Mouse (Mus musculus) CD8-positive naive resting alpha-beta T cell, adult 2 months (primary cell): ENCODE results near the gene Baiap2.

Experiments used
- DNase-seq, 2 experiments: peaks; one replicate each; pipeline ENCODE4 v3.0.0; 2022; ENCODE audit warnings: low read depth in 2 of 2, low spot score in 2 of 2

Baiap2 gene

DNA sequence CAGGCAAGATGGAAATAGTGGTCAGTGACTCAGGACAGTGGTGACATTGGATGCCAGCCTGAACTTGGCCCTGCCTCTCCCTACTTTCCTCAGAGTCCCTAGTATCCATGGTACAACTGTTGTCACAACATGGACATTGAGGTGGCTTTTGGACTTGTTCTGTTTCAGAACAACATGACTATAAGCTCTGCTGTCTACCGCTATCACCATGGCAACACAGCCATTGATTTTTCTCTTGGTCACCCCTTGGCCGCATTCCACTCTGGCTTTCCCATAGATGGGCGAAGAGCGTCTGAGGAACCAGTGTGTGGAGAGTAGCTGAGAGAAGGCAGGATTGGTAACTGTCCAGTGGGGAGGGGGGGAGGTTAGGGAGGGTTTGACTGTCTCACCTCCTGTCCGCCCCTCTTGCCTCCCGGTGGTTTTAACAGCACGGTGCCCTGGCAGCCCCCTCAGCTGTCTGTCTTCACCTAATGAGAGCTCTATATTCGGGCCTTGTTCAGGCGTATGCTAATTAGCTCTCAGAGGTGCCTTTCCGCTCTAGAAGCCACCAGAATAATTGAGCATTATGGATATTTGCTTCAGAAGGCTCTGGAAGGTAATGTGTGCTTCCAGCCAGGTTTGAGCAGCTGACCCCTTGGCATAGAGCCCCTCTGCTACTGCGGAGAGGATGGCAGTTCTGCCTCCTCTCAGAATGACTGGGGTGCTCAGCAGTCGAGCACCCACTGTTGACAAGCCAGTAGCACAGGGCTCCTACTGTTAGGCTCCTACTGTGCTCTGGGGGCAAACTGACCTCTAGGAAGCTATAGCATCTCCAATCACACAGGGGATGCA is 27.7 kb downstream of the Baiap2 start:
- no peak for DNase-seq

DNA sequence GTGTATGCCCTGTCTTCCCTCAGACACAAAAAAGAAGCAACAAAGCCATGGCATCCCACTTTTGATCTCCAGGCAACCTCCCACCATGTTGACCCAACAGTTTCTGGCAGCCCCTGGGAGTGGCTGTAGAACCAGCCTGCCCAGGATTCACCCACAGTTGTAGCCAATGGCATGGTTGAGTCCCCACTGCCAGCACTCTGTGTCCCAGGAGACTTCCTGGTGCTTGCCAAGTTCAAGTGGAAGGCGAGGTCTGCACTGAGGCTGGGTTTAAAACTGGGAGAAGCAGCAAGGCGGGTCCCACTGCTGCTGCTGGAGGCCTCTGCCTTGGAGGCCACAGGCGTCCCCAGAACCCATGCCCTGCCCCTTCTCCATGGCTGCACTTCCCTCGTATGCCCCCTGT is 31.2 kb downstream of the Baiap2 start:
- no peak for DNase-seq

DNA sequence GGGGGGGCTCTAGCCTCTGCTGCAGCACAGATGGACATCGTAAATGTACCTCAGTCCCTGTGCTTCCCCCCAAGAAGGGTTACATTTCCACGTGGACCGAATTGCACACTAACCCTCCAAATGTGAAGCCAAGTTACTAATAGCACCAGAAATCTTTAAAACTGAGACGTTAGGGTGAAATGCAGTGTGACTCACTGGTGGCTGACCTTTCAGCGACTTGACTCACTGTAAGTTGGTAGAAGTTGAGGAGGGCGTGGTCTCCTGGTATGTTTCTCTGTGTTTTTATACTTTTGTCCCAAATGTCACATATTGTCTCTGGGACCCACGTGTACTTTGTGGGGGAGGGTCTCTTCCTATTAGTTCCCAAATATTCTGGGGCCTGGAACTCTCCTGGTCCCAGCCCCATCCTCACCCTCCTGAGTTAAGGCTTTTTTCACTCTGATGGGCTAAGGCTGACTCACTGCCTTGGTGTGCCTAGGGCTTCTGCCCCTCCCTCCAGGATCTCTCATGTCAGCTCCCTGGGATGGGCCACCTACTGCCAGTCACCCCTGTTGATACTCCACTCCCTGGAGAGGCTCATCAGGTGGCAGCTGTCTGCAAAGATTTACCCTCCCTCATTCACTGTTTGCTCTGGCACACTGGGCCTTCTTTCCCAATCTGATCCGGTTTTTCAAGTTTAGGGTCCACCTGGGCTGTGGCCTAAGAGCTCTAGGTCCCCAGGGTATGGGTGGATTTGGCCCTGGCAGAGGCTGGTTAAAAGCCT is 33.4 kb downstream of the Baiap2 start:
- DNase-seq = no peak

DNA sequence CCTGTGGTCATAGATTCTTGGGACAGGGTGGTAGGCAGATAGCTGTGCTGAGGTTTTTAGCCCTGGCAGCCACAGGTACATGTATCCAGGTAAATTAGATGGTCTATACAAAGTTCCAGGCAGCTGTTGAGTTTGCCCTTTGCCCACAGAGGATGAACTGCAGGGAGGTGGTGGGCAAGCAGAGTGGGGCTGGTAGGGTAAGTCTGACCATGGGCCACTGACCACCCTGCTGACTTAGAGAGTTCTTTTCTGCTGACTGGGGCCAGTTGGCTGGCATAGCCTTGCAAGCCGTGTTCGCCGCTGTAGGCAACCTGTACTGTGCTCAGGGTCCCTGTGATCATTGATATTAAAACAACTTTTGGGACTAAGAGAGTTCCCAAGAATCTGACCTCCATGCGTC is 36.1 kb downstream of the Baiap2 start:
- DNase-seq = no peak

DNA sequence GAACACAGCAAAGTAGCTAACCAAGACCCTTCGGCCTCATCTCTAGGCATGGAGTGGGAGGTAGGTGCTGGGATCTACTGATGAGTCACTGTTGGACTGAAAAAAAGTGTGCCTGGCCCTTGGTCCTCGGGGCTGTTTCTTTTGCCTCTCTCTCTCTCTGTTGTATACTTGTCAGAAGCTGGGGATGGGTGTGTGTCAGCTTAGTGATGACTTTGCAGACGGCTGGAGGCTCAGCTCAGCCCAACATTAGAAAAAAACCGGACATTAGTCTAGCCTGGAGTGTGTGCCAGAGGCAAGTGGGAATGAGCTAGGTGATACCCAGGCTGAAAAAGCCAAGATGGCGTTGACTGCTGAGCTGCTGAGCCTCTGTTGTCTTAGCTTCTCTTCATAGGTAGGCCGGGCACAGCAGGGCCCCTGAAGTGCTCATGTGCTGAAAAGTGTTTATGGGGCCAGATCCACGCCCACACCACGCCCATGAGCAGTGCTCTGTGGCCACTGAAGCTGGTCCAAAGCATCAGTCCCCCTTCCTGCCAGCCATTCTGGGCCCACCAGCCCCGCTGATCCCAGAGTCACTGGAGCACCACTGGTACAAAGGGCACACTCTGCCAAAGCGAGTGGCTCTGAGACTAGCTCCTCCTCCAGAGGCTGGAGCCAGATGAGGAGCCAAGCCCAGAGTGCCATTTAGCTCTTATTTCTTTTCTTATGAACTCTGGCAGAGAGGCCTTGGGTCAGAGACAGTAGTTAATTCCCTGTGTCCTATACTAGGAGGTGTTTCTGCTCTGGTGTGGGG is 37.2 kb downstream of the Baiap2 start:
- DNase-seq = no peak

DNA sequence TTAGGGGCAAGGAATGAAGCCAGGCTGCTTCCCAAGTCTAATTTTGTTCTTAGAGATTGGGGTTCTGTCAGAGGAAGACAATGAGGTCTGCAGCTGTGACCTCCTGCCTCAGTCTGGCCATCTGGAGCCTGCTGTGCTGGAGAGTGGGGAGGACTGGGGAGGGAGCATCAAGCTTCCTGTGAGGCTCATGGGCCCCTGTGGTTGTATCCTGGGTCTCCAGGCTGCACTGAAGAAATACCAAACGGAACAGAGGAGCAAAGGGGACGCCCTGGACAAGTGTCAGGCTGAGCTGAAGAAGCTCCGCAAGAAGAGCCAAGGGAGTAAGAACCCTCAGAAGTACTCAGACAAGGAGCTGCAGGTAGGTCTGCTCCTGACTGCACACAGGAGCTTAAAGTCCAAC is 39.2 kb downstream of the Baiap2 start:
- no peak for DNase-seq

DNA sequence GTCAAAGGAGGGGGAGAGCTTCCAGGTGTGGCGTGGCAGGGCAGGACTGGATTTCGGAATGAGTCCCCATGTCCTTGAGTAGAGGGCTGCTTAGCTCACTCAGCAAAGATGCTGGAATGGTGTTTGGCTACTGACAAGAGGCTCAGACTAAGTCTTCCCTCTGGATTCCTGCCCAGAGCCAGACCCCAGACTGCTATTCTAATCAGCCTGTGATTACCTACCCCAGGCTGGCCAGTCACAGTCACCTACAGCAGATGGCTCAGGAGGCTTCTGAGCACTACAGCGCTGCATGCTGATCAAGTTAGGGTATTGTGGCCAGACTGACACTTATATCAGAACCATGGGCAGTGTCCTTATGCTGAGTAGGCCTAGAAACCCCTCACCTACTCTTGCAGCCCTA is 39.7 kb downstream of the Baiap2 start:
- DNase-seq = no peak

DNA sequence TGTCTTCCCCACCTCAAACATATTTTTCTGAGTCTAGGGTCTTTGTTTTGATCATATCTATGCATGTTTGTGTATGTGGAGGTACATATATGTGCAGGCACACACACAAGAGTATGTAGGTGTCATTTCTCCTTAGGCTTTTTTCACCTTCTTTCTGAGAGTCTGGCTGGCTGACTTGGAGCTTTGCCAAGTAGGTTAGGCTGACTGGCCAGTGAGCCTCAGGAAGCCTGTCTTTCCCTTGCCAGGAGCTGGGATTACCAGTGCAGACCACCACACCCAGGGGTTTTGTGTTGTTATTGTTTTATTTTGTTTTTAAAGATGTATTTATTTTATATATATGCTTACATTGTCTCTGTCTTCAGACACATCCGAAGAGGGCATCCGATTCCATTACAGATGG is 40.6 kb downstream of the Baiap2 start:
- DNase-seq = no peak

DNA sequence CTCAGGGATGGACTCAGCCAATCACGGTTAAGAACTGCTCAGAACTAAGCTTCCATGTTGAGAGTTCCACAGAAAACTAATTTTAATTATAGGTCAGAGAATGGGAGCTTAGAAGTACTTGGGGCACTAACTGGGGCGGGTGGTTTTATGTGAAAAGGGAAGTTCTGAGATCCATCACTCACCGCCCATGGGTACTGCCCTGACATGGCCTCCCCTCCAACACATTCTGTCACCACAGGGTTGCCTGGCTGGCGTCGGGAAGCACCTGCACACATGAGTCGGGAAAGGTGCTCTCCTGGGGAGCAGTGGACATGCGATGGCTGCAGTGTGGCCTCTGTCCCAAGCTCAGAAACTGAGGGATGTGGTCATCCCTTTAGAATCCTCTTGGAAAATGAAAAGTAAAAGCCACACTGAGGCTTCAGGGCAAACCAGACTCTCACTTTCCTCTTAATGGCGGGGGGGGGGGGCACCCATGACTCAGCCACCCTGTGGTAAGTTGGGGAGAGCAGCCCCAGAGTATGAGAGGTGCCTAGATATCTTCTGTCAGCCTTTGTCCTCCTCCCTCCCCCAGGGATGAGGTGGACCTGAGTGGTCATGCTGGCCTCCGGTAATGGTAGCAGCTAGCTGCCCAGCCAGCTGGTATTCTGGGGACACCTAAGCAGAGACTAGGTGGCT is 44.3 kb downstream of the Baiap2 start:
- no peak for DNase-seq

DNA sequence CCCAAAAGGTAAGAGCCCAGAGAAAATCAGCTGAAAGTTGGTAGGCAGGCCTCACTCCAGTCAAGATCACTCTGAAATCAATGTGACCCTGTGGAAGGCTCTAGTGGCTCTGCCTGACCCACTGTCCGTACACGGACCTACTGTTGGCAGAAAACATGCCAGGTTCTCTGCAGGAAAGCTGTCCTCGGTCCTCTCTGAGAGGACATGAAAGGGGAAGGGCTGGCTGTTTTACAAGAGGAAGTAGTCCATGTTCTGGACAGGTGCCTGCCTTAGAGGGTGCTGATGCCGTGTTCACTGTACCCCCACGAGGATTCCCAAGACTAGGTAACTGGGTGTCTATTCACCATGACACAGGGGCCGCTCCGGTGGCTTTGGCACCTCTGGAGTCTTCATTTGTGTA is 45.3 kb downstream of the Baiap2 start:
- no peak for DNase-seq

DNA sequence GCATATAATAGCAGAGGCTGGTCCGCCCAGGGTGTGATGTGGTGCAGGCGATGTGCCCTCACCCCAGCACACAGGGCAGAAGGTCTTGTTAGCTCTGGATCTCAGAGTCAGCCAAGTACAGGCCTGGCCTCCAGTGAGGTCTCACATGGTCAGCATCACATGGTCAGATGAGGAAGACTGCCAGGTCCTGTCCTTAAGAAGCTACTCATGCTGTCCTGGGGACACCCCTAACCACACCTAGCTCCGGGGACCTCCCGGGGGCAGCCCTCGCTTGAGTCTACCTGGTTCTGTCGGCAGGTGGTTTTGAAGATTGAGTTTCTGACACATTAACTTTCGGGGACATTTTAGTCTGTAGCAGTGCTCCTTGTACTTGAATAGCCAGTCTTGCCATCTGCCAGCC is 45.8 kb downstream of the Baiap2 start:
- no peak for DNase-seq

DNA sequence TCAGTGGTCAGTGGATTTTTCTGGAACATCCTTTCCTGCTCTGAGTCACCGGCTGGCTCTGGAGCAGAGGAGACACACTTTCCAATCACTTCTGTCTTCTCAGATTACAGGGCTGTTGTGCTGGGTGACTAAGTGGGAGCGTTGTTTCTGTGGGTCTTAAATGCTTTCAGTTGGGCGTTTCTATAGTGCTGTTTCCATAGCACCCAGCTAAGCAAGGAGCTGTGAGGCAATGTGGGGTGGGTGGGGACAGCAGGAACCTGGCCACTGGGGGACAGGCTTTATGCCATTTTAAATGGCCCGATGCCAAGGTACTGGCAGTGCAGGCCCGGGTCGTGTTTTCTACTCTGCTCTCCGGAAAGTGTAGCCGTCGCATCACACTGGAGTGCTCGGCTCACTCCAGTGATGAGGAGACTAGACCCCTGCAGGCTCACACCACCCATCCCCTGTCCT is 46.6 kb downstream of the Baiap2 start:
- no peak for DNase-seq

DNA sequence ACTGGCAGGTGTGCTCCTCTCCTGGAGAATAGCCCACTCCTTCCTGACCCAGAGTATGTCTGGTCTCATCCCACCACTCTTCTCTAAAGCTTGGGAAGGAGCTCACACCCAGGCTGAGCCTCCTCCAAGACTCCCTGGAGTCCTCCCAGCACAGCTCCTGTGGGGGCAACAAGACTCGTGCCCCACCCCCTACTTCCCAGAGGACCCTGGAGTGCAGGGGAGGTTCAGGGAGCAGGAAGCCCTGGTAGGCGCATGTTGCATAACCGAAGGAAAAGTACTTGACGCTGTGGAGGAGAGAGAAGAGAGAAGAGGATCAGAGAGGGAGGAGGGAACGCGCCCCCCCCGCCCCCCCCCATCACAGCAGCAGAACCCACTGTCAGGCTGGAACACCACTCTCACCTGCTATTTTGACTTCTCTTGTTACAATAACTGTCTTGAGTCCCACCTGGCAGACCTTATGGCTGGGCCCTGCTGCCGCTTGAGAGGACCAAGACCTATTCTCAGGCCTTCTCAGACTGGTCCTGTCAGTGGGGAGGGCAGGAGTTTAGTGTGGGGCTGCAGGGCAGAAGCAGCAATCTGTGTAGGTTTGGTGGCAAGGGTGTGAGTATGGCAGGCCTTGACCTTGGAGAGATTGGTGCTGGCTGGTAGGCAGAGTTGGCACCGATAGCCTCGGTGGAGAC is 48.2 kb downstream of the Baiap2 start:
- no peak for DNase-seq

DNA sequence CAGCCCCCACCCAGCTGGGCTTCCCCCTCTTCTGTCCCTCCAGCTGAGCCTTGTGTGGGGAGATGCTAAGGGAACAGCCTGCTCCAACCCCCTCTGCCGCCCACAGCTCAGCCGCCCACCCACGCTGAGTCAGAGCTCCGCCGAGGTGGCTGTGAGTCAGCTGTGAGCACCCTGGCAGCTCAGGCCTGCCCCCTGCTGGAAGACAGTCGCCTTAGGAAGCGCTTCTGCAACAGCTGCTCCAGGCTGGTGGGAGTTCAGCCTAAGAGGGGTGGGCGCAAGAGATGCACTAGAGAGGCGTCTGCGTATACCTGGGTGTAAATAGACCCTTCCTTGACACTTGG is 48.7 kb downstream of the Baiap2 start:
- peak; percentile 80 to 86 for DNase-seq

DNA sequence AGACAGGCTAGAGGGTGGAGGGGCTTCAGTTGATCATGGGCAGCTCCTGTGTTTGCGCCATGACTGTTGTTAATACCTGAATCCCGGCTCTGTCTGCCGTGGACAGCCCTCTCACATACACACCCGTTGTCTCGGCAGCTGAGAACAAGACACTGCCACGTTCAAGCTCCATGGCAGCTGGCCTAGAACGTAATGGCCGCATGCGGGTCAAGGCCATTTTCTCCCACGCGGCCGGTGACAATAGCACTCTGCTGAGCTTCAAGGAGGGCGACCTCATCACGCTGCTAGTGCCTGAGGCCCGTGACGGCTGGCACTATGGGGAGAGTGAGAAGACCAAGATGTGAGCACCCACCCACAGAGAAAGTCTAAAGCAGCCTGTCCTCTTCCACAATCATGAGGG is 54.8 kb downstream of the Baiap2 start:
- no peak for DNase-seq

DNA sequence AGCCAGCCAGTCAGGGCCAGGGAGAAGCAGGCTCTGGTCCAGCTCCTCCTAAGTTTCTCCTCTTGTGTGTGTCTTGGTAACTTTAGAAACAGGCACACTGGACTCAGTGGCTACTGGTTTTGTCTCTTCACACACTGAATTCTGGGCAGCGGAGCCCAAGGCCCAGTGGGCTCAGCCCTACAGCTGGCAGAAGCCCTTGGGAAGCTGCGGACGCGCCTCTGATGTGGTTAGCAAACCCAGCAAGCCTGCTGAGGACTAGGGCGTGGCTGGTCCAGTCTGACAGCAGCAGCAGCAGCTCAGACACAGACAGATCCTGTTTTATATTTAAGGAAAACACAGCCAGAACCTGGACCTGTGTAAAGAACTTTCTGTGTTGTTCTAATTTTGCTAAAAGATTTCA is 59.5 kb downstream of the Baiap2 start:
- no peak for DNase-seq

DNA sequence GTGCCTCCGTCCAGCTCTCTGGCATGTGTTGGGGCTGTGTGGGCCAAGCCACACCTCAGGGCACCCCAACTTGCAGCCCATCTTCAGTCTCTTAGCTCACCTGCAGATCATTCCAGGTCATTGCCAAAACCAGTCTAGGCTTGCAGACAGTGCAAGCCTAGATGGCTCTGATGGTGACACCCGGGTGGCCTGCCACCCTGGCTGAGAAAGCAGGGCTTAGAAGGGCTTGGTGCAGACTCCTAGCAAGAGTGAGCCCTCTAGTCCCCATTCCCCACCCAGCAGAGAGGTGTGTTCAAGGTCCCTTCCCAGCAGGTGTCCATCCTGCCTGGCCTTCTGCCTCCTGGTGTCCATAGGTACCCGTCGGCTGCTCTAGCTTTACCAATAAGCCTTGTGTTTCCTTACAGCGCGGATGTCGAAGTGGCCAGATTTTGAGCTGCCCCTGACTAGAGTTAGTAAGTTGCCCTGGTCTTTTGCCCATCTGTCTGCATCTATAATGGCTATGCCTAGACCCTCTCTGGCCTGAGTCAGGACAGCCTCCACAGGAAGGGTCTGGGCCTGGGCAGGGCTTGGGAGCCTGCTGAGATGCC is 60.2 kb downstream of the Baiap2 start:
- no peak for DNase-seq

DNA sequence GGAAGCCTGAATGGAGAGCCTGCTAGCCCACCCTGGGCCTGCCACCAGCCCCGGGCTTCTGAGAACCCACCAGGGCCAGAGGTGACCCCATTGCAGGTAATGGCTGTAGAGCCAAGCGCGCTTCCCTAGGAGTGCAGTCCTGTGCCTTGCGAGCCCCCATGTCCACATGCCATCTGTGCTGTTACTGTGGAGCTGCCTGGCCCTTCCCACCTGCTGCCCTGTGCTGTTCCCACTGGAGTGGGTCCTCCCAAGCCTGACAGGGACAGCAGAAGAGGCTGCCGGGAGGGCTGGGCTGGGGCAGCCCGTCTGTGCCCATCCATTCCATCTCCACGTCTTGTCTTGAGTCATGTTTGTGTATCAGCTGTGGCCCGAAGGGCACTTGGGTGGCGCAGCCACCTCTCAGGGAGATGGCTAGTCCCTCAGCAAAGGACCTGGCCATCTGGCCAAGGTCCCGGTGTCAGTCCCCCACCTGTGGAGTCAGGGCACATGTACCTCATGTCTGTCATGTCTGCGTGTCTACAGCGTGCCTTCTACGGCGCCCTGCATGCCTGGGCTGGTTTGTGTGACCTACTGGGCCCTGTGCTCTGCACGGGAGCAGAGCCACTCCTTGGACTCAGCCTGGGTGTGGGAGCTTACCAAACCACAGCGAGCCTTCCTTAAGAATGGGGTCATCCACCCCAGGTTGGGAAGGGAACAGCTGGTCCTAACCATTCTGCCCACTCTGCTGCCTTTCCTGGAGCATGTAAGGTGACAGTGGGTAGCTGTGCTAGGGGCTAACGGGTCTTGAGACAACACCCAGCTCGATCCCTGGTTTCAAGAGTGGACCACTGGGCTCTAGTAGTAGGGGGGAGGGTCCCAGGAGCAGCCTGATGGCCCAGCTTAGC is 63.1 kb downstream of the Baiap2 start:
- DNase-seq = no peak

DNA sequence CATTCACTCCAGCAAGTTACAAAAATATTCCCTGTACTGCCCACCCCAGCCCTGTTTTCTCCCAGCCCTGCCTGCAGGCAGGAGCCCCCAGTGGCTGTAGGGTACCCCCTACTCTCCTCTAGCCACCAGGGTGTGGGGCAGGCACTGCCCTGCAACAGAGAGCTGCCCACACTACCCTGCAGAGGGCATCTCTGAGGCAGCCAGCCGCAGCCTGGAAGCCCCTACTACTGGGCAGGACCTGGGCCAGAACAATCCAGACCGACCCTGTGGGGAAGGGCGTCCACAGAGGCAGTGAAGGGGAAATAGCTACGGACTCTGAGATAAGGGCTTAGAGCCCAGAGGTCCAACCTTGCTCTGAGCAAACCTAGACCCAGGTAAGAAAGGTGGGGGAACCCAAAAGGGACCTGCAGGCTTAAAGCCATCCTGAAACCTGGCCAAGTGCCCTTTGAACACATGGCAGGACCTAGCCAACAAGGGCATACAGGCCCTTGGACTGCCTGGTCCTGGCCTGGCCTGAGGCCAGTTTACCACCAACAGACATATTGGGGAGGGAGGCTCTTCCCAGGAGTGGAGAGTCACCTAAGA is 65.0 kb downstream of the Baiap2 start:
- DNase-seq = no peak
